Comparison of ENCODE assay signal across 8 mouse cellular contexts in genomic region chr6:56568470-56569372, GRCm38 (mm10). TPM values are rescaled to one million over a fixed set of nuclear protein-coding genes. Genes with fewer than 3 reads are reported as not detected.
DNase-seq lines count a peak whose midpoint lies in the region; ATAC-seq lines count a peak whose summit lies in the region.

Gene Pde1c, minus strand, starts transcription at chr6:56569103.

- H3K4me2 ChIP-seq in embryonic facial prominence, embryonic 14.5 days (ENCODE audit: low read depth, low read length), result peak within 1 kb of the TSS; percentile 99

- H3K36me3 ChIP-seq in embryonic facial prominence, embryonic 14.5 days (ENCODE audit: control insufficient read depth, insufficient read depth, low read length), result no peaks in the 10 kb centered on the region
- H3K36me3 ChIP-seq in megakaryocyte, embryonic 14.5 days (replicated peaks; ENCODE audit: low read length), result no peaks in the 10 kb centered on the region

- peak; percentile 6 to 59 for DNase-seq in adrenal gland, adult (ENCODE audit: inconsistent age in 2 of 2, low spot score in 1 of 2)
- DNase-seq in adrenal gland, postnatal 4 days (ENCODE audit: low spot score in 2 of 2), result no peak
- DNase-seq in adrenal gland, postnatal 14 days, result peak; percentile 35
- peak; percentile 68 for DNase-seq in embryonic facial prominence, embryonic 14.5 days (ENCODE audit: low spot score)
- peak; percentile 34 to 47 for DNase-seq in heart, postnatal 36 days
- DNase-seq in left cerebral cortex, postnatal 25 days (ENCODE audit: low spot score in 2 of 2), result peak; percentile 4 to 7
- DNase-seq in spleen, postnatal 10 days (ENCODE audit: low spot score in 2 of 2), result peak; percentile 7 to 47

- peaks cover 7% of the 10 kb centered on the region for H3K4me1 ChIP-seq in embryonic facial prominence, embryonic 14.5 days (ENCODE audit: control insufficient read depth, insufficient read depth, low read length)
- peaks cover 41% of the 10 kb centered on the region for H3K4me1 ChIP-seq in megakaryocyte, embryonic 14.5 days

- no peaks in the 10 kb centered on the region for H3K9me3 ChIP-seq in embryonic facial prominence, embryonic 14.5 days (ENCODE audit: control insufficient read depth, low read length)
- H3K9me3 ChIP-seq in megakaryocyte, embryonic 14.5 days, result no peaks in the 10 kb centered on the region

- H3K27me3 ChIP-seq in embryonic facial prominence, embryonic 14.5 days (replicated peaks; ENCODE audit: control insufficient read depth, insufficient read depth, low read length), result peaks cover 8% of the 10 kb centered on the region; the same call in 1 of the 2 replicates
- peaks cover 14% of the 10 kb centered on the region for H3K27me3 ChIP-seq in megakaryocyte, embryonic 14.5 days (replicated peaks)

- H3K27ac ChIP-seq in embryonic facial prominence, embryonic 14.5 days (replicated peaks; ENCODE audit: low read depth, low read length), result no peak within 1 kb of the TSS

- peak within 1 kb of the TSS; percentile 68 for H3K4me3 ChIP-seq in embryonic facial prominence, embryonic 14.5 days (ENCODE audit: low read depth, low read length)
- H3K4me3 ChIP-seq in megakaryocyte, embryonic 14.5 days (replicated peaks), result peak within 1 kb of the TSS; percentile 94

- intact Hi-C loops in heart, postnatal 36 days (cut with DNase I), result no loop called here
- intact Hi-C loops in left cerebral cortex, postnatal 25 days (cut with DNase I), result no loop called here

- H3K9ac ChIP-seq in embryonic facial prominence, embryonic 14.5 days (ENCODE audit: low read depth, low read length), result peak within 1 kb of the TSS; percentile 62

- under 1% methylated on average over 42 of the region's 48 CpGs for WGBS in embryonic facial prominence, embryonic 14.5 days

- ATAC-seq in embryonic facial prominence, embryonic 14.5 days (ENCODE audit: low read depth), result peak; percentile 72

RNA-seq across cellular contexts. Expression of gene Pde1c, which starts in this region (rescaled TPM):
- total RNA-seq in adrenal gland, postnatal 4 days (2021), result 1 to 10 TPM in 1 of 2 experiments, under 1 TPM in 1; 0.98 to 1.4 TPM
- 0.30 and 0.68 TPM in 2 replicates for total RNA-seq in adrenal gland, postnatal 14 days (2021)
- polyA plus RNA-seq in embryonic facial prominence, embryonic 14.5 days (2014; fragmentation: Nextera tagmentation; extraction: Ambion mirVana), result 4.2 and 5.1 TPM in 2 replicates
- total RNA-seq in heart, postnatal 36 days (2021), result 10 to 100 TPM; 73.7 to 99.0 TPM
- 1 to 10 TPM; 4.0 to 7.9 TPM for total RNA-seq in left cerebral cortex, postnatal 25 days (2021)
- polyA plus RNA-seq in megakaryocyte, embryonic 14.5 days (2012; ENCODE audit: insufficient read depth, low replicate concordance), result 0.62 TPM in 1 of 2 replicates, not detected in the other

Comparison
In these comparisons a context has a peak if more than half of its experiments do, and no peak if none do; other contexts are left out.
1. RNA of gene Pde1c (total RNA-seq): 73.7 to 99.0 TPM in heart, postnatal 36 days; 4.0 to 7.9 TPM in left cerebral cortex, postnatal 25 days, 0.98 to 1.4 TPM in adrenal gland, postnatal 4 days and 0.30 to 0.68 TPM in adrenal gland, postnatal 14 days; every median in the first group is over 4 times any median in the second.
2. DNase-seq: peak in adrenal gland, adult (2 of 2), embryonic facial prominence, embryonic 14.5 days (single experiment), heart, postnatal 36 days (2 of 2), left cerebral cortex, postnatal 25 days (2 of 2) and spleen, postnatal 10 days (2 of 2); none in adrenal gland, postnatal 4 days (0 of 2).
3. Peak in DNase-seq in adrenal gland, postnatal 14 days; RNA of the gene not detected or under 1 TPM.